Mouse (Mus musculus) neural tube, embryonic 14.5 days (tissue): ENCODE data around the gene Mboat2. TPM values are rescaled to one million over a fixed set of nuclear protein-coding genes. Genes with fewer than 3 reads are reported as not detected.

Experiments
- ATAC-seq: fragments of 200-750 bp; cut with Nextera tagmentation; 2 replicates; pipeline ENCODE4 v1.8.0; 2017; ENCODE audit warnings: low read depth, mild to moderate bottlenecking, moderate TSS enrichment, moderate library complexity
- H3K27ac ChIP-seq: fragments of 300-500 bp; sonication (generic); 2 replicates; pipeline ENCODE4 v1.5.1; 2014; ENCODE audit warnings: low read depth, mild to moderate bottlenecking, control low read depth, low read length, moderate library complexity, mixed read lengths
- H3K27me3 ChIP-seq: fragments of 300-500 bp; sonication (generic); 2 replicates; pipeline ENCODE4 v1.6.1; 2014; ENCODE audit warnings: low read length; ENCODE audit not compliant: control insufficient read depth, insufficient read depth
- H3K36me3 ChIP-seq: fragments of 300-500 bp; sonication (generic); 2 replicates; pipeline ENCODE4 v1.6.1; 2014; ENCODE audit warnings: low read length, mixed read lengths; ENCODE audit not compliant: control insufficient read depth, insufficient read depth
- H3K4me1 ChIP-seq: fragments of 300-500 bp; sonication (generic); 2 replicates; pipeline ENCODE4 v1.6.1; 2014; ENCODE audit warnings: low read length; ENCODE audit not compliant: control insufficient read depth, insufficient read depth
- H3K4me2 ChIP-seq: fragments of 300-500 bp; sonication (generic); 2 replicates; pipeline ENCODE4 v1.6.1; 2014; ENCODE audit warnings: mild to moderate bottlenecking, low read depth, low read length, control low read depth
- H3K4me3 ChIP-seq: fragments of 300-500 bp; sonication (generic); 2 replicates; pipeline ENCODE4 v1.5.1; 2014; ENCODE audit warnings: low read depth, low read length, control low read depth, mixed read lengths
- H3K9ac ChIP-seq: fragments of 300-500 bp; sonication (generic); replicated peaks from 2 replicates; pipeline ENCODE4 v1.6.1; 2014; ENCODE audit warnings: low read depth, mild to moderate bottlenecking, control low read depth, low read length, mixed read lengths
- H3K9me3 ChIP-seq: fragments of 300-500 bp; sonication (generic); 2 replicates; pipeline ENCODE4 v1.6.1; 2016; ENCODE audit warnings: low read length; ENCODE audit not compliant: control insufficient read depth
- WGBS: fragments of 180-500 bp; shearing (Covaris S2); extraction: QIAGEN DNeasy Blood & Tissue Kit; methylation state at CpG from one replicate; pipeline ENCODE4 v1.1.7; 2014; 5-methylcytosine and 5-hydroxymethylcytosine counted together
- polyA plus RNA-seq: library from polyadenylated mRNA; unstranded; fragments of >200 nt; fragmentation: Nextera tagmentation; extraction: Ambion mirVana; gene quantifications from 2 replicates; pipeline ENCODE4 v1.2.1, GENCODE M21; 2014

The Mboat2 gene
- polyA plus RNA-seq, 1 experiment from 2014 or later, result 80.5 TPM

- peak overlapping the region; percentile 76 for H3K4me2 ChIP-seq
- 34% methylated on average over 1 of the region's 1 CpGs for WGBS
- peaks cover 23% of the 10 kb centered on the region for H3K4me1 ChIP-seq
- peak overlapping the region; percentile 97 for H3K9ac ChIP-seq
- no peaks in the 10 kb centered on the region for H3K27me3 ChIP-seq
- no peak for ATAC-seq
- H3K36me3 ChIP-seq, result no peaks in the 10 kb centered on the region
- H3K9me3 ChIP-seq, result no peaks in the 10 kb centered on the region
- H3K27ac ChIP-seq, result peak overlapping the region; percentile 99
- peak overlapping the region; percentile 84 for H3K4me3 ChIP-seq
Measured at GRCm38 (mm10) chr12:24830086-24830485, 593 bp upstream of the Mboat2 start.

GRCm38 (mm10) chr12:24831153-24831963, 679 bp downstream of the Mboat2 start:
- Histone ChIP-seq H3K36me3 (no peaks in the 10 kb centered on the region), H3K9ac (peak overlapping the region; percentile 97), H3K4me1 (peaks cover 23% of the 10 kb centered on the region), H3K4me2 (peak overlapping the region; percentile 77), H3K4me3 (peak overlapping the region; percentile 84), H3K27ac (peak overlapping the region; percentile 99), H3K9me3 (no peaks in the 10 kb centered on the region), H3K27me3 (no peaks in the 10 kb centered on the region)
- 0% methylated on average over 43 of the region's 95 CpGs for WGBS
- peak; percentile 100 for ATAC-seq

- peaks cover 23% of the 10 kb centered on the region for H3K4me1 ChIP-seq
- H3K9ac ChIP-seq, result peak overlapping the region; percentile 87
- ATAC-seq, result no peak
- H3K27me3 ChIP-seq, result no peaks in the 10 kb centered on the region
- peak overlapping the region; percentile 84 for H3K4me3 ChIP-seq
- under 1% methylated on average over 31 of the region's 32 CpGs for WGBS
- H3K36me3 ChIP-seq, result no peaks in the 10 kb centered on the region
- peak overlapping the region; percentile 77 for H3K4me2 ChIP-seq
- no peaks in the 10 kb centered on the region for H3K9me3 ChIP-seq
- H3K27ac ChIP-seq, result peak overlapping the region; percentile 96
Measured at GRCm38 (mm10) chr12:24831964-24832427, 1.3 kb downstream of the Mboat2 start.

- ATAC-seq, result no peak
- Histone ChIP-seq H3K36me3 (no peaks in the 10 kb centered on the region), H3K4me1 (peaks cover 23% of the 10 kb centered on the region), H3K9me3 (no peaks in the 10 kb centered on the region), H3K4me3 (peak overlapping the region; percentile 84), H3K27me3 (no peaks in the 10 kb centered on the region), H3K4me2 (peak overlapping the region; percentile 77), H3K27ac (no peak overlapping the region), H3K9ac (peak overlapping the region; percentile 87; the same call in 1 of the 2 replicates)
- WGBS, result 14% methylated on average over 2 of the region's 2 CpGs
Measured at GRCm38 (mm10) chr12:24832438-24832837, 1.8 kb downstream of the Mboat2 start.

- no peak for ATAC-seq
- Histone ChIP-seq H3K27ac (no peak overlapping the region), H3K9me3 (no peaks in the 10 kb centered on the region), H3K9ac (no peak overlapping the region), H3K4me2 (no peak overlapping the region), H3K27me3 (no peaks in the 10 kb centered on the region), H3K36me3 (no peaks in the 10 kb centered on the region), H3K4me1 (peaks cover 19% of the 10 kb centered on the region), H3K4me3 (no peak overlapping the region)
- 46% methylated on average over 2 of the region's 2 CpGs for WGBS
Measured at GRCm38 (mm10) chr12:24837947-24838346, 7.3 kb downstream of the Mboat2 start.

- H3K27me3 ChIP-seq, result no peaks in the 10 kb centered on the region
- H3K27ac ChIP-seq, result no peak overlapping the region
- no peak overlapping the region for H3K9ac ChIP-seq
- H3K4me2 ChIP-seq, result no peak overlapping the region
- no peak overlapping the region for H3K4me3 ChIP-seq
- H3K36me3 ChIP-seq, result no peaks in the 10 kb centered on the region
- ATAC-seq, result no peak
- H3K9me3 ChIP-seq, result no peaks in the 10 kb centered on the region
- H3K4me1 ChIP-seq, result peaks cover 27% of the 10 kb centered on the region; the same call in 1 of the 2 replicates
- WGBS, result 59% methylated on average over 9 of the region's 9 CpGs
Measured at GRCm38 (mm10) chr12:24841115-24841879, 10.6 kb downstream of the Mboat2 start.

- no peak overlapping the region for H3K9ac ChIP-seq
- no peaks in the 10 kb centered on the region for H3K36me3 ChIP-seq
- H3K4me2 ChIP-seq, result no peak overlapping the region
- 72% methylated on average over 11 of the region's 11 CpGs for WGBS
- no peaks in the 10 kb centered on the region for H3K27me3 ChIP-seq
- H3K27ac ChIP-seq, result no peak overlapping the region
- no peaks in the 10 kb centered on the region for H3K9me3 ChIP-seq
- peaks cover 27% of the 10 kb centered on the region; the same call in 1 of the 2 replicates for H3K4me1 ChIP-seq
- H3K4me3 ChIP-seq, result no peak overlapping the region
- ATAC-seq, result no peak
Measured at GRCm38 (mm10) chr12:24842299-24842910, 11.7 kb downstream of the Mboat2 start.

GRCm38 (mm10) chr12:24843395-24844072, 12.9 kb downstream of the Mboat2 start:
- WGBS, result 53% methylated on average over 7 of the region's 7 CpGs
- no peaks in the 10 kb centered on the region for H3K9me3 ChIP-seq
- H3K36me3 ChIP-seq, result no peaks in the 10 kb centered on the region
- no peaks in the 10 kb centered on the region for H3K27me3 ChIP-seq
- no peak overlapping the region for H3K9ac ChIP-seq
- no peak overlapping the region for H3K27ac ChIP-seq
- H3K4me2 ChIP-seq, result no peak overlapping the region
- H3K4me1 ChIP-seq, result peaks cover 27% of the 10 kb centered on the region; the same call in 1 of the 2 replicates
- no peak for ATAC-seq
- no peak overlapping the region for H3K4me3 ChIP-seq
